Mouse (Mus musculus) embryo, embryonic 11 days (tissue): Measurements from ENCODE around the gene 4930503B20Rik.

Experiments used
- DNase-seq: peaks from one replicate; pipeline ENCODE4 v3.0.0-alpha.2; 2015

Gene 4930503B20Rik

DNA sequence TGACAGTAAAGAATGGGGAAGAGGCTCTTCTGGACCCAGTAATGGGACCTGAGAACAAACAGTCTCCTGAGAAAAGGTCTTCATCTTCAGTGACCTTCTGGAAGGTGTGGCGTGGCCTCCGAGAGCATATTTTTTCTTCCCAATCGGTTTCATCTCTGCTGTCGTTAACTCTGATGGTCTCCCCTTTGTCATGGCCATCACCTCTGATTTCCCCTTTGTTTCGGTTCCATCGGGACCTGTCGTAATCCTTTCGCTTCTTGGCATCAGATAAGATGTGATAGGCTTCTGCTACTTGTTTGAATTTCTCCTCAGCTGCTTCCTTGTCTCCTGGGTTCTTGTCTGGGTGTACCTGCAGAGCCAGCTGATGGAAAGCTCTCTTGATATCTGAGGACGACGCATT is 401 bp downstream of the 4930503B20Rik start:
- DNase-seq, result no peak

DNA sequence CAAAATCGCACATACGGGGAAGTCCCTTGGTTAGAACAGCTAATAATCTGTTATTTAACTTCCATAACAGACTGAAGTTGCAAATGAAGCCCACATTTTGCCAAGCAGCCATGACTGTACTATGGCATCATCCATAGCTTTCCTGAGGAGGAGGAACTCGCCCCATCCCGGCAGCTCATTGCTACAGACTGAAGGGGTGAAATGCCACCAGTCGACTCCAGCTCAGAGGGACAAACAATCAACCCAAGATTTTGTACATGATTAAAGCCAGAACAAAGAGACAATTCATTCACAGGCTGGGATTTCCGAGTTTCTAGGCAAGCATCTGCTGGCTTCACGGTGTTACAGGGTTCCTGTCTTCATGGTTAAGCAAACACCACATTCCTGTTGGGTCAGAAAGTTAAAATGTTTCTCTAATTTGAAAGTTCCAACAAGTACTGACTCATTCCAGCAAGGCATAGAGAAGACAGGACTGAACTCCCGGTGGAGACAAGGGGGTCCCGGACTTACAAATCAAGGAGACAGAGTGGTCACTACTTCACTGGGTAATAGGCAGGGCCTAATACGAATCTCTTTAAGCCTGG is 1.7 kb downstream of the 4930503B20Rik start:
- no peak for DNase-seq

DNA sequence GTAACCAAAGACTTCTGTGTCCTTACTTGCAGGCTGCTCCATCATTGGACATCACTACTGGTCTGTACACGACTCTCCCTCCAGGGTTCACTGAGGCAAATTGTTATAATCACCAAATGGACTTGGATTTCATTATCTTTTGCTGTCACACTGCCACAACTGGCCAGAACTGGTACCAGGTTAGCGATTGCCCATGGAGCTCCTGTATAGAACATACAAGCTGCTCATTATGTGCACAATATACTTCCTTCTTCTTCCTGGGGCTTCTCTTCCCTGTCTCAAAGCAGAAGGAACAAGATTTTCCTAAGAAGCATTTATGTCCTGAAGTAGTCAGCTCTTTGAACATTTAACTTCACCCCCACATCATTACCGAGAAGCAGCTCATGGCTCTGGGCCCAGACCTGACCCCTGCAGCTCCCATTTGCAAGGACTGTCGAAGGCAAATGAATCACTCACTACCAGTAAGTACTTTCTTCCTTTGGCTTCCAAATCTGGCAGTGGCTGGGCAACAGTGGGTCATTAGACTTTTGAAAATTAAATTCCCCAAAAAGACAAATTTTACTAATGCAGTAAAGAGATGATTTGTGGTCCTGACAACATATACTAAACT is 9.2 kb downstream of the 4930503B20Rik start:
- DNase-seq, result no peak

DNA sequence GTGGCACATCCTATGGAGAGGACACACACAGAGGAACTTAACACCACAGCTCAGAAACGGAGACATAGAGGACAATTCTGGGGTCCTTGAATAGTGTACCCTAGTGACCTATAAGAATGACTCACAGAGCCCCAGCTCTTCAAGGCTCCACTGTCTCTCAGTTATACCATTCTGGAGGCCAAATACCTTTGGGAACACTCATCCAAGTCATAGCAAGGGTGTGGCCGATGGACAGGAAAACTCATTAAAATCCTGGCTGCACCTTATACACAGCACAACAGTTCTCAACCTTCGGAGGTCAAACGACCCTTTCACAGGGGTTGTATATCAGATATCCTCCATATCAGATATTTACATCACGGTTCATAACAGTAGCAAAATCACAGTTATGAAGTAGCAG is 18.6 kb downstream of the 4930503B20Rik start:
- no peak for DNase-seq

DNA sequence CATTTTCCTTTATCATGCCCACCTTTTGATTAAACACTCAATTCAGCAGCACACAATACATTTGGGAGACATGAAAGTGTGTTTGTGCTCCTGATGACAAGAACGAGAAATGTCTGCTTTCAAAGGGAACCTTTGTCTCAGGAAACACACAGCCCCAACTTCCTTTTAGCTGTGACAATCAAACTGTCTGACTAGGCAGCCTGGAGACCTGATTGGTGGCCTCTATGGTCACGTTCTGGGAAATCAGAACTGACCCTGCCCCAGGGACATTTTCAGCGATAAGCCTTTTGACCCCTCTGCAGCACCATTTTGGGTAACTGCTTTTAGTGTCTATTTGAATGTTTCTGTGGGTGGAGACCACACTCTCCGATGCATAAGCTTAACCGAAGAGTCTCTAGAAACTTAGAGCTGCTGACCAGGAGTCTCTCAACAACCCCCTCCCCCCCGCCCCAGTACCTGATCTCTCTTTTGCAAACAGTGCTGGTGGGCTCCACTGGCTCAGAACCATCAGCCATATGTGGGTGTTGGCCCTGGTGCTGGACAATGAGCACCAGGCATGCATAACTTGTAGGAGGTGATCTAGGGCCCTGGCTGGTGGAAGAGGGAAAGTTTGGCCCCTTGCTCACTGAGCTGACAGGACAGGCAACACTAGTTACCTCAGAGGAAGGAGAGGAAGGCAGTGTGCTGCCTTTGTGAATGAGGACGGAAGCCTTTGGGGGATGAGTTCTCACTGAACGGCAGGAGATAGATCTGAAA is 22.7 kb downstream of the 4930503B20Rik start:
- no peak for DNase-seq

DNA sequence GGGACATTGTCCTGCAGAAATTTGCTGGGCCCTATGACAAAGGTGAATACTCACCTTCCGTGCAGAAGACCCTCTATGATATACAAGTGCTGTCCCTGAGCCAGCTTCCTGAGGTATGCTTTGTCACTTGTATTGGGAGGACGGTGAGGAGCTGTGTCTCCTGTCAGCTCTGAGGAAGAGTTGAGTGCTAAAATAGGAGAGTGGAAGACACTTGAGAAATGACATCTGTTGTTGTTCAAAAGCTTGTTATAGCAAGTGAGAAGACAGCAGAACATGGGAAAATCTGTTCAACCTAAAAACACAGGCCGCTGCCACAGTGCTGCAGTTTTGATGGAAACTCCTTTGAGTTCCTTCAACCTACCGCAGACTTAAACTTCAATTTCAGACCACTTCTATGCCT is 25.4 kb downstream of the 4930503B20Rik start:
- DNase-seq, result no peak

DNA sequence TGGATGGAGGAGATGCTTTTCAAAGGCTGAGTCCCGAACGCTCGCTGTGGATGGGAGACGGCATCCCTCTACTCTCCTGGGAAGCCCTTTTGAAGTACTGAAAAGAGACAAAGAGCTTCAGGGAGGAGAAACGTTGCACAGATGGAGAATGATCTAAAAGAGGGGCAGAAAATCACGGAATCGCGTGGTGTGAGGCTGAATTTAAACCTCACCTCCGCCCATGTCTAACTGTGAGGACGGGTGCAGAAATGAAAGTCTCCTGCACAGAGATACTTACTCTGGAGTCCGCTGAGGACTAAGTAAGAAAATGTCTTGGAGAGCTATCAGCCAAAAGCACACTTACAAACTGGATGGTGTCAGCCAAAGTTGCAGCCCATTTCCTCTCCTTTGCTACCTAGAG is 29.2 kb downstream of the 4930503B20Rik start:
- no peak for DNase-seq

DNA sequence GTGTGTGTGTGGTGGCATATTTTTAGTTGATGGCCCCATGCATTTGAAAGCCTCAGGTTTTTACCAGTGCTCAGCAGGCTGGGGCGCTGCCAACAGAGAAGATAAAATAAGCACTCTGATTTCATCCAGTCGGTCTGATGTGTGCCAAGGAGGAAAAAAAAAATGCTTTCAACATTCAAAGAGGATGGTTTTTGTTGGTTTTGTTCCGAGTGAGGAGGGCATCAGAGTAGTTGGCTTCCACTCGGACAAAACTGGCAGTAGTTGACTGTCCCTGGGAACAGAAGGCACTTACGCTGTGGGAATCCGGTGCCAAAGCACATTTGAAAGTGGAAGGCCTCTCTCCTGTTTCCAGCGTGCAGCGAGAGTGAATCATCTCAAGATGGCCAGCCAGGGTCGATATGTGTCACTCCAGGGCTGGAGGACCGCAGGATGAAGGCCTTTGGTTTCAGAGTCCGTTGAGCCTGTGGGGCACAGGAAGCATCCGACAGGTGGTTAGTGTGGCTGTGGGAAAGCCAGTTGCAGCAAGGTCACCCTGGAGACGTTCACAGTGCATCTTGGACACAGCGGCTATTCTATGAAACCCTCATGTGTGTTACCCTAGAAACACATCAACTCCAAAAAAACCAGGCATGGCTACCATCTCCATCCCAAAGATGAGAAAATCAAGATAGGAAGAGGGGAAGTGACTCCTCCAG is 30.4 kb downstream of the 4930503B20Rik start:
- DNase-seq, result no peak

DNA sequence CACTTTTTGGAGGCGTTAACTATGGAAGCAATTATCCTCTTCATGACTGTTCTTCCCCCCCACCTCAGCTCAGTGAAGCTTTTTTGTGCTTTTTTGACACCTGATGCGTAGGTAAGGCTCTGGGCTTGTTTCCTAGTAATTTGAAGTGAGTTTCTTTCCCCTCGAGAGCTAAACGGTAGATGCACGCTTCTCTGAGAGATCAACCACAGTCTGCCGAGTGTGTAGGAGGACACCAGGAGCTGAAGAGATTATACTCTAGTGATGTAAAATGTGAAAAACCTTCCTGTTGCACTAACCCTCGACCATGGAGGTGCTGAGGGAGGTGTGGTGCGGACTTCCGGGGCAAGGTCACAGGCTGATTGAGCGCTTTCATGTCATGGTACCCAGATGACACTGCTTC is 31.0 kb downstream of the 4930503B20Rik start:
- DNase-seq, result no peak

DNA sequence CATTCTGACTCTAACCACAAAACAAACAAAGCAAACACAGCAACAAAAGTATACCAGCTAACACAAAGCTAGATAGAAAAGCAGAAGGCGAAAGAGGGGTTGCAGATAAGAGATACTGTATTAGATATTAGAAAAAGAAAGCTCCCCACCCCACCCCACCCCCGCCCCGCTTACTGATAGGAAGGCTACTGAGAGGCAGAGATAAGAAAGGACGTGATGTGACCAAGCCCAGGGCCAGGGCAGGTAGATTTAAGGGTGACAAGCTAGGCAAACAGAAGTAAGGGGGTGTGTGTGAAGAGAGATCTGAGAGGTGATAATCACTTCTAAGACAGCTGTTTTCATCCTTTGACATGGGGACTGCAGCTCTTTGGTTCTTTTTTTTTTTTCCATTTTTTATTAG is 32.8 kb downstream of the 4930503B20Rik start:
- no peak for DNase-seq

DNA sequence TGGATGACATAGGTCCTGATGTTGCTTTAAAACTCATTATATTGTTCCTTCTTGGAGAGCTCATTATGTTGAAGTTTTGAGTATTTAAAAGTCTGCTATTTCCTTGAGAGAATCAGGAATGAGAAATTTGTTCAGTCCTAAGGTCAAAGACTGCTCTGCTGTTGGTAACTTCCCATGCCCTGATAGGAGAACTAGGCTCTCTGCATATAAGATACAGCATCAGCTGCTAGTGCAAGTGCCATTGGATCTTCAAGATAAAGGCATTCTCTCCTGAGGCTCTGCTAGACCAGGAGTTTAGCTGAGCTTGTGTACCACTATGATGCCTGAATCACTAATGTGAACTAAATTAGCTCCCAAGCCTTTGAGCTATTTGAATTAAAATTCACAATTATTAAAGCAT is 33.2 kb downstream of the 4930503B20Rik start:
- no peak for DNase-seq

DNA sequence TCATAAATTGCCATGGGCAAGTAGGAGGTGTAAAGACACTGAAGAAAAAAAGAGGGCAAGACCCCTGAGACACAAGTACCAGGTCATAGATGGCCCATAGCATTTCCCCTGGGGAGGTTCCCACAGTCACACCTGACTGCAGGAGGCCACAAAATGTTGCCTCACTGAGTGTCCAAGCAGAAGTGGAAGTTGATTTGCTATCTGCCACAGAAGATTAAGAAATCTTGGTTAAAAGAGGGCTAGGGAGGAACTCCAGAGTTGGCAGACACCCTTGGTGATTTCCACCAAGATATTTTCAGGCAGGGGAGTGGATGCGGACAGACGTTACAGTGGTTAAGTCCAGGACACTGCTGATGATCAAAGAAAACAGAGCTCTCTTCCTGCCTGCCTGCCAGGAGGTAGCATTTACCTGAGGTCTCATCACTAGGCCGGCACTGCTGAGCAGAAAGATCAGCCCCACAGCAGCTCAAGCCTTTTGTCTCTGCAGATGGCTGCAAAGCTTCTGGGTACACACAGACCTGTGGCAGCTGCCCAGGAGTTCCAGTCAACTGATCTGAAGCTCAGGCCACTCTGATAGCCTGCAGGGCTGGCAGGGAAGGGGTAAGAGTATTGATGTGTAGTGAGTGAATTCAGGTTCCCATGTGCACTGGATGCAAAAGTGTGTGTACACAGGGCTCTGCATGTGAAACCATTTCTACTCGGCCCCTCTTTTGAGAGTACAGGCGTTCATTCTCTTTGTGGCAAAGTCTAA is 34.4 kb downstream of the 4930503B20Rik start:
- DNase-seq, result no peak

DNA sequence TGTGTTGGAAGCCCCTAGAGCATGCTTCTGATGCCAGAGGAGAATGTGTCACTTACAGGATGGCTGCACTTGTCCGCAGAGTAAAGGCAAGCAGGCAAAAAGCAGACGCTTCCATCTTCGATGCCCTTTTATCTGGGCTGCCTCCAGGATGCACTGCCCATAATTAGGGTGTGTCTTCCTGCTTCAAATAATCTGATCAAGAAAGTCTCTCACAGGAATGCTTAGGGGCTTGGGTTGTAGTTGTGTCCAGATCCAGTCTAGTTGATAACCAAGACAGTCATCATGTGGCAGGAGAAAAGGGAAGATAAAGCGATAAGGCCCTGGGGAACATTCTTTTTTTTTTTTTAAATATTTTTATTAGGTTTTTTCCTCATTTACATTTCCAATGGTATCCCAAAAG is 35.6 kb downstream of the 4930503B20Rik start, which contains the start of gene Dnase2b:
TSS of gene Dnase2b (minus strand) at position 101 of the 400 bp plus-strand sequence.
- no peak for DNase-seq

DNA sequence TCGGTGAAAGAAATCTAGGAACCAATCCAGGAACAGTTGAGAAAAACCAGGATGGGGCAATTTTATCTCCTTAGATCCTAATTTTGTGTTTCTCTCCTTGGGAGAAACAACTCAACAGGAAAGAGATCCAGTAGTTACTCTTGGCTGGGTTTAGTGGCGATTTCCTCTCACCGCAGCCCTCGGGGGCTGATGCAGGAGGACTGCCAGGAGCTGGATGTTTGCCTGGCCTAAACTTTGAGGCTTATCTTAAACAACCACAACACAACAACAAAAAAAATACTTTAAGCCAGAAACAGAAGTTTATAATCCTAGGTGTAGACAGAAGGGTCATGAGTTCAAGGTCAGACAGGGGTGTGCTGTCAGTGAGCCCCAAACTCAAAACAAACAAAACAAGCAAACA is 39.3 kb downstream of the 4930503B20Rik start:
- no peak for DNase-seq

DNA sequence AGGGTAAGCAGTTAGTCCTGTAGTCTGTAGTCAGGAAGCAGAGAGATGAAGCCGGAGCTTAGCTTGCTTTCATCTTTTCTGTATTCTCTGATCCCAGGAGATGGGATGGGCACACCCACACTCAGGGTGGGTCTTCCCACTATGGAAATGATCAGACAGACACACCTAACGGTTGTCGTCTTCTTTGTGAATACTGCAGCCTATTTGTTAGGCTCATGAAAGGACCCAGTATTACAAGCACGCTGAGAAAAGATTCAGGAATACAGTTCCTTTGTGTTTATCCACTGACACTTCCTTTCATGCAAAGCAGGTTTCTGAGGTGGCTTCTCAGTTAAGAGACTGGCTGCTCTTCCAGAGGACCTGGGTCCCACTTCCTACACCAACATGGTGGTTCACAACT is 39.9 kb downstream of the 4930503B20Rik start:
- DNase-seq, result no peak

DNA sequence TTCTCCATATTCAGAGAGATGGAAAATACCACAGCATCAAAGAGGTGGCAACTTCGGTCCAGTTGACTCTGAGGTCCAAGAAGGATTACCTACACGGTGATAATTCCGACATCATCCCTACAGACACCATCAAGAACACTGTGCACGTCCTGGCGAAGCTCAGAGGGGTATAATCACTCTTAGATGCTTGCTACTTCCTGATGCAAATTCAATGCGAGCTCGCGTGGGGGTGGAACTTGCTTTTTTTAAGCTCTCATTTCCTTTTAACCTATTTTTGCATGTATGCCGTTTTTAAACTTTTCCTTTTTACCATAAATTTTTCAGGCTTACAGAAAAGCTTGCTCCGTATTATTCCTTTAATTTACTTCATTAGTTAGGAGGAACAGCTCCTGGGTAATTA is 40.8 kb downstream of the 4930503B20Rik start:
- no peak for DNase-seq

DNA sequence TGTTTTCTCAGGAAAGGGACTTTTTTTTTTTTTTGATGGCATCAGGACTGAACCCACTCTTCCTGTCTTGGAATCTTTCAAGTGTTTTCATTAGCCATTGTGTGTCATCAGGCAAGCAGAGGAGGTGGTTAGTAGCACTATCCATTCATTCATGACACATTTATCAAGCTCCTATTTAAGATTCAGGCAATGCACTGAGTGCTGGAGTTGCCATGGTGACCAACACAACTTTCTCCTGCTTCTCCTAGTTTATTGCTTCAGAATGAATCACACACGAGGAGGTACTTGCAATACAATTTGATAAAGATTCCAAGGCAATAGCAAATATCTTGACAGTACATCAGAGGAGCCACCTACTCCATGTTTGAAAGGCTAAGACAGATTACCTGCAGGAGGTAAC is 43.7 kb downstream of the 4930503B20Rik start:
- DNase-seq, result no peak

DNA sequence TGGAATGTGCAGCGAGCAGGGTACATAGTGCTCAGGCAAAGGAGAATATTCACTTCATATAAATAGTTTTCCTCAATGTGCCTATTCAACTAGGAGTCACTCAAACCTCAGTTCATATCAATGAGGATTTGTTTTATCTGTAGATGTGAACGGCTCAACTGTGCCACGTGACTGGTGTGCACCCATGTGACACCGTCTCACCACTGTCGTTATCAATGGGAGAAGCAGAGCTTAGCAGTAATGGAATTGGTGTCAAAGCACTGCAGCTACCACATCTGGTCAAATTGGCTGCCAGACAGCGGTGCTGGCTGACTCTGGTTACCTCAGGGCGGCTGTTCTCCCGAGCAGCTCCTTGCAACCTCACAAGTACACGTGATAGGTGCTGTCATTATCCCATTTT is 46.5 kb downstream of the 4930503B20Rik start:
- DNase-seq, result no peak

DNA sequence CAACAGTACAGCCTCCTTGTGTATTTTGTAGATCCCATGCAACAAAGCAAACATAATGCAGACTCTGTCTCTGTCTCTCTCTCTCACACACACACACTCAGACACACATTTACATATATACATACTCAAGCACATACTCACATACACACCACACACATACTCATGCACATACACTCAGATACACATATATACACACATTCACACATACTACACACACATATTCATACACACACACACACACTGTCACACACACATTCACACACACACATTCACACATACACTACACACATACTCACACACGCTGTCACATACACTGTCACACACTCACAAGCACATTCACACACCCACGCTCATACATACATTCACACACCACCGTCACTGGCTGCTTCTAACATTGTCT is 48.6 kb downstream of the 4930503B20Rik start:
- DNase-seq, result no peak

DNA sequence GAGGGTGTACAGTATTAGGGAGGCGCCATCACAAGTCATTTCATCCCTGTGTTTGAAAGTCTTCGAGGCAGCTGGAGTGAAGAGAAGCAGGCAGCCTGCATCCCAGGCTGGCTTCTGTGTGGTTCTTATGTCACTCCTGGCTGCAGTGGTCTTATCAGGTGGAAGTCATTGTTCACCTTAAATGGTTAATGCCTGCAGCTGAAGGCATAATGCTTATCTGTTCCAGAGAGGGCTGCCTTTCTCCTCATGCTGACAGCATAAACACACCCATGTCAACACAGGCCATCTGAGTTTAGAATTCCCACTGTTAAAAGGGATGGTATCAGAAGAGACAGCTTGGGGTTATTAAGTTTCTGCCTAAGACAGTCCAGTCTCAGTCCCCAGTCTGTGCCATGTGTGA is 49.9 kb downstream of the 4930503B20Rik start:
- DNase-seq, result no peak

DNA sequence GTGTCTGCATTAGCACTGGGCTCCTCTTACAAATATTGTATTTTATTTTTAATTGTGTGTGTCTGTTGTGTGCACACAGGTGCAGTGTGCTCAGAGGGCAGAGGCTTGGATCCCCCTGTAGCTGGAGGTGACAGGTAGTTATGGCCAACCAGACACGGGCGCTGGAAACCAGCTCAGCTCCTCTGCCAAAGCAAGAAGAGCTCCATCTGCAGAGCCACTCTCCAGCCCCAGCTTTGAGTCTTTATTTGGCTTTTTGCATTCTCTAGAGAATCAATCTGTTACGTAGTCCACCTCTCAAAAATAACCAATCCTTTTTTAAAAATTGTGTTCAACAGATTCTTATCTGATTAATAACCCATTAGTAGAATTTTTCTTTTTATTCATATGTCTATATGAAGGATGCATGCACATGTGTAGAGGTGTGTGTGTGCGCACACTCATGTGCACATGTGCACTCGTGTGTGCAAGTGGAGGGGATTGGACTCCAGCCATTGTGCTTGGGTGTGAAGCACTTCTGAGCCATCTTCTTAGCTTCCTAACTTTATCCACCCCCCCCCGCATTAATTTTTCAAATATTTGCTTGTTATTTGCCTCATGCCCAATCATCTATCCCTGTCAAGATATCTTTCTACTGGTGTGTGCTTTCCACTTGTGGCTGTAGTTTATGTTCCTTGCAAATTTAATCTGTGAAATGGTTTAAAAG is 51.8 kb downstream of the 4930503B20Rik start:
- no peak for DNase-seq

DNA sequence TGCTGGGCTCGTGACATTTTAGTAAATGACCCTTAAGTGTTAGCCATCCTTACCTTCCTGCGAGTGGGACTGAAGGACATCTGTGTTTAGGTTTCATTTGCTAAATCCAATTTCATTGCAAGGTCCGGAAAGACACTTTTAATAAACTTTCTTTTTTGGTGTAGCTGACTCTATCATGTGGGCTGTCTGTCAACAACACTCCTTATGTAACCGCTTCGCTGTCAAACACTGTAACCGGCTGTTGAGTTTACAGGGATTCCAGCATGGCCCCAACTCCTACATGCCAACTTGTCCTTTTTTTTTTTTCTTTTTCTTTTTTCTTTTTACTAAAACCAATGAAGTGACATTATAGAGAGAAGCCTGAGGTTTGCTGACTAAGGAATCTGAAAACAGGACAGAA is 52.7 kb downstream of the 4930503B20Rik start:
- no peak for DNase-seq
